Mouse (Mus musculus): ENCODE measurements around the gene Vps37b.

Gene Vps37b

GRCm38 (mm10) chr5:124000824-124001223, 31.2 kb downstream of the Vps37b start:
- DNase-seq: peak; percentile 82 to 85

DNA sequence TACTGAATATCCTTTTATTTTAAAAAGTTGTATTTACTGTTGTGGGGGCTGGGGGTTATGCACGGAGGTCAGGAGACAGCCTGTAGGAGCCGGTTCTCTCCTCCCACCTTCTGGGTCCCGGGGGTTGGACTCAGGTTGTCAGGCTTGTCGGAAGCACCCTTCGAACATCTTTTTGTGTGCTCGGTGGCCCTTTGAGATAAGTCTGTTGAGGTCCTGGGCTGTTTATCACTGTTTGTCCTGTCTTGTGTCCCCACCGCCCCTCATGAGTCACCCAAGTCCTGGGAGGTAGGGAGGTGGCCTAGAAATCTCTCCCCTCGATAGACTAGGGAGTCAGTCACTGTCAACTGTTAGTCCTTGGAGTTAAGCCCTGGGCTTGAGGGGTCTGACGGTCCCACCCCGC, 33.7 kb downstream of the Vps37b start:
- no peak for DNase-seq

DNA sequence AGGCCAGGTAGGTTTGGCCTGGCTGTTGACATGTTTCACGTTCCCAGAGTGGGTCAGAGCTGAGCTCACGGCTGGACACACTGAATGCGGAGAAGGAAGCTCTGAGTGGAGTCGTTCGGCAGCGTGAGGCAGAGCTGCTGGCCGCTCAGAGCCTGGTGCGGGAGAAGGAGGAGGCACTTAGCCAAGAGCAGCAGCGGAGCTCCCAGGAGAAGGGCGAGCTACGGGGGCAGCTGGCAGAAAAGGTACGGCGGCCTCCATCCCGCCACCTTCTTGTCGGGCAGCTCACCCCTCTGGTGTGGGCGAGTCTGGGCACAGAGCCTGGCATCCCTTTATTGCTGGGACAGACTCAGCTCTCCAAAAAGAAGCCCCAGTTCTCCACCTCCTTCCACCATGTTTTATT, 34.3 kb downstream of the Vps37b start:
- DNase-seq: no peak

- DNase-seq: no peak
Measured at GRCm38 (mm10) chr5:123997211-123997751, 34.8 kb downstream of the Vps37b start.

- DNase-seq: no peak
Measured at GRCm38 (mm10) chr5:123996695-123997094, 35.4 kb downstream of the Vps37b start.

- no peak for DNase-seq
Measured at GRCm38 (mm10) chr5:123996194-123996593, 35.9 kb downstream of the Vps37b start.

DNA sequence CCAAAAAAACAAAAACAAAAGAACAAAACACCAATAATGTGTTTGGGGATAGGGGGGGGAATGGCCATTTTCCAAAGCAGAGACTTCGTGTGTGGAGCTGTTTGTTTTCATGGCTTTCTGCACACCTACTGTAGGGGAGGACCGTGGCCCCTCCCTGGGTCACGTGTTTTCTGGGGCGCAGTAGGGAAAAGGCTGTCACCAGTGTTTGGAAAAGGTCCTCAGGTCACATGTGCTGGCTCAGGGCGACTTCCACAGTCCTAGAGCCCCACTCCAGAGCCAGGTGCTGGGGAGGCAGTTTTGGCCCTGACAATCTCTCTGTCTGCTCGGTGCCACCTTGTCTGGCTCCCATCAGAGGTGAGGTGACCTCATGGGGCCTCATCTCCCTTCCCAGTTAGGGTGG, 36.7 kb downstream of the Vps37b start:
- DNase-seq: no peak

DNA sequence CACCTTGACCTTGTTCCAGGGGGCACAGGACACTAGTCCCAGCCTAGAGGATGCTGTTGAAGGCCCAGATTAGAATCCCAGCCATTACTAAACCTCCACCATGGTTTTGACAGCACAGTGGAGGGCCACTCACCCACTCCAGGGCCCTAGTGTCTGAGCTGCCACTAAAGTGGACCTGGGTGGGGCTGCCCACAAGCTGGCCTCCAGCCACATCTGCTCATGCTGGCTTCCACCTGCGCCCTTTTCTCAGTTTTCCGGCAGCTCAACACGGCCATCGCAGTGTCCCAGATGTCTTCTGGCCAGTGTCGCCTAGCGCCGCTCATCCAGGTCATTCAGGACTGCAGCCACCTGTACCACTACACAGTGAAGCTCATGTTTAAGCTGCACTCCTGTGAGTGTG, 37.6 kb downstream of the Vps37b start:
- peak; percentile 69 to 76 for DNase-seq

DNA sequence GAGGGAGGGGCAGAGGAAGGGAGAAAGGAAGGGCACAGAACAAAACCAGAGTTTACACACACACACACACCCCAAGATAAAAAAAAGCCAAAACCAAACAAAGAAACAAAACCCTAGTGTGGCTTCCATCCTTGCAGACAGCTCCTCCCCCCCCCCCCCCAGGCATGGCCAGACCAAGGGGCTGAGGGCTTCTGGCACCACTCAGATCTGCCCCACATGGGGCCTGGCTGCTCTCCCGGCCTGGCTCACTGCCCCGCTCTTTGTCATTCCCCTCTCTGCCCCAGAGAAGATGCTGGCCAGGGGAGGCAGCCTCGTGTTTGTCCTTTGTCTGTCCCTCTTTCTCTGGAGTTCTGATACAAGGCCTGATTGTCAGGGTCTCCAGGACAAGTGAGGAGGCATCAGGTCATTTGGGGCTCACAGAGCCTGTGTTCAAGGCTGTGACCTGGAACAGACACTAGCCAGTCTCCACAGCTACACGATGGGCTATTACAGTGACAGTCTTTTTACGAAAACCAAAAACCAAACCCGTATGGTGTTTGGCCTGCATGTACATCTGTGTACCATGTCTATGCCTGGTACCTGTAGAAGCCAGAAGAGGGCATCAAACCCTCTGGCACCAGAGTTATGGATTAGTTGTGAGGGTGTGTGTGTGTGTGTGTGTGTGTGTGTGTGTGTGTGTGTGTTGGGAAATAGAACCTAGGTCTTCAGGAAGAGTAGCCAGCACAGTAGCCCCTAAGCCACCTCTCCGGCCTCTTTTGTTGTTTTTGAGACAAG, 38.6 kb downstream of the Vps37b start:
- no peak for DNase-seq

DNA sequence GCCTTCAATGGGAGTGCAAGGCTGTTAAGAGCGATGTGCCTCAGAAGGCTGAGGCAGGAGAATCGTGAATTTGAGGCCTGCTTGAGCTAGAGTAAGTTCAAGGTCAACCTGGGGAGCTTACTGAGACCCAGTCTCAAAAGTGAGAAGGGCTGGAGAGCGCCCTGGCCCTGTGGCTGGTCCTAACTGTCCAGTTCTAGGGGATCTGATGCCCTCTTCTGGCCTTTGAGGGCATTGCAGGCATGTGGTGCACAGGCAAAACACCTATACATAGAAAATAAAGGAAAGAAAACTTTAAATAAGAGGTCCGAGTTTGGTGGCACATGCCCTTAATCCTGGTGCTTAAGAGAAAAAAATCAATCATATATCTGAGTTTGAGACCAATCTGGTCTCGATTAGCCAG, 39.3 kb downstream of the Vps37b start:
- peak; percentile 84 to 89 for DNase-seq

- DNase-seq: peak; percentile 81 to 85
Measured at GRCm38 (mm10) chr5:123992193-123992637, 39.9 kb downstream of the Vps37b start.

DNA sequence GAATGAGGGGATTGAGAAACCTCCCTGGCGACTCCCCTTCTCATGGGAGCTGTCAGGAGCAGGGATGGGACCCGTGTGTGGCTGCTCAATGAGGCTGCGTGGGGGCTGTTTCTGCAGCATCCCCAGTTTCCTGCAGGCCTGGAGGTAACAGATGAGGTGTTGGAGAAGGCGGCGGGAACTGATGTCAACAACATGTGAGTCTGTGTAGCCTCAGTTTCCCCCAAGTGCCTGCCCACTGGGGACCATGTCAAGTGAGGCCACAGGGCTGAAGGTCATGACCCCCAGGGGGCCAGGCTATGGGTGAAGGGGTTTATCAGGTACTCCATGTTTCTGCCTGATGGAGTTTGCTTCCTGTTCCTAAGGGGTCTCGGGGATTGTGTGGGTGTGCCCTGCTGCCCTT, 40.7 kb downstream of the Vps37b start:
- no peak for DNase-seq

- peak; percentile 85 for DNase-seq
Measured at GRCm38 (mm10) chr5:123989941-123990885, 41.9 kb downstream of the Vps37b start.

DNA sequence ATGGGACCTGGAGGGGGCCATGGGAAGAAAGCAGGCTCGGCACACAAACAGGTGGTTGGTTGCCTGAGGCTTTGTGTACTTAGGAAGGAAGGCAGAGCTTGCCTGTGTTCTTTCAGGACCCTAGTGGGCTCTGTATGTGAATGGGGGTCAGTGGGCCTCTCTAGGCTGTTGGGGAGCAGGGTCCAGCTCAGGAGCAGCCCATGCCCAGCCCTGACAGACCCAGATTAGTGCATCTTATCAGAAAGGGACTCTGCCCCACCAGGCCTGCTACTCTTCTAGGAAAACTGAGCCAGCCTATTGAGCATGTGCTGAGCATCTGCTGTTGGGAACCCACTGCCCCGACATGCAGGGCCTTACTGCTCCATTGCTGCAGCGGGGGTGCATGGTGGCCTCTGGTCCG, 44.6 kb downstream of the Vps37b start:
- no peak for DNase-seq

GRCm38 (mm10) chr5:123986925-123987324, 45.1 kb downstream of the Vps37b start:
- peak; percentile 49 to 73 for DNase-seq

DNA sequence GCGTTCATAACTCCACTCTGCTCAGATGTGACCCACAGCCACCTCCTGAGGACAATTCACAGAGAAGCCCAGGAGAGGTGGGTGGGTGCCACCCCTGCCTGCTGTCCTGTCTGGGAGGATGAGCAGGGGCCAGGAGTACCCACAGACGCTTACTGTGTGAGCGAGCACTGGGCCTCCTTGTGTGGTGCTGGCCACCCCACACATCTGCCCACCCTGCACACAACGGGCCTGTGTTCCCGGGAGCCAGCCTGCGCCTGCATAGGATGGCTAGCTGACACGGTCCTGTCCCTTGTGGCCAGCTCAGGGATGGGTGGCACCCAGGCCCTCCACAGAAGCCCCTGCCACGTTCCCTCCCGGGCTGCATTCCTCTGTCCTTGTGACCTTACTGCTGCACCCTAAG, 46.6 kb downstream of the Vps37b start:
- DNase-seq: no peak

GRCm38 (mm10) chr5:123982838-123983237, 49.2 kb downstream of the Vps37b start:
- no peak for DNase-seq

- DNase-seq: peak; percentile 54 to 71
Measured at GRCm38 (mm10) chr5:123981250-123981554, 50.9 kb downstream of the Vps37b start.

DNA sequence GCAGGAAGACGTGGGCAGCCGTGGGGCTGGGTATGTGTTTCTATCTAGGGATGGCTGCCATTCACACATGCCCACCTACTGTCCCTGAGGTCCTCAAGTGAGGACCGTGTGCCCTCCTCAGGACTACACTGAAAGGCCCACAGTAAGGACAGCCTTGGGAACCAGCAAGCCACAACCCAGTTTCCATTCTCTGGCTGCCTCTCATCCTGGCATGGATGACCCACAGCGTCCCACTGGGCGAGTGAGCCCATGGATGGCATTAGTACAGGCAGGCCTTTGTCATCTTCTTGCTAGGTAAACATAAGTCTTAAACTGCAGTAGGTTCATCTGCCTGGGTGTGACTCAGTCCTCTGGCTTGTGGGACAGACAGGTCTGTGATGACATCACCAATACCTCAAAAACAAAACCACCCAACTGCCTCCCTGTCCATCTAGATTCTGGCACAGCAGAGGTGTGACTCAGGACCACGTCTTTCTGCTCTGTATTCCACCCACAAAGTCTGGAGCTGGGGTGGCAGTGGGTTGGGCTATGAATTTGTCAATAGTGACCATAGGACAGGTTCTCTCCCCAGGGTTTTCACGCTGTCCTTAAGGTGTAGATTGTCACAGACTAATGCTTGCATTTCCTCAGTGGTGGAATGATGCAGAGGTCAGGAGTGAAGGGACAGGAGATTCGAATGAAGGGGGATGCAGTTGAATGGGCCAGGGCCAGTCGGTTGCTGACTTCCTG, 51.4 kb downstream of the Vps37b start:
- no peak for DNase-seq

DNA sequence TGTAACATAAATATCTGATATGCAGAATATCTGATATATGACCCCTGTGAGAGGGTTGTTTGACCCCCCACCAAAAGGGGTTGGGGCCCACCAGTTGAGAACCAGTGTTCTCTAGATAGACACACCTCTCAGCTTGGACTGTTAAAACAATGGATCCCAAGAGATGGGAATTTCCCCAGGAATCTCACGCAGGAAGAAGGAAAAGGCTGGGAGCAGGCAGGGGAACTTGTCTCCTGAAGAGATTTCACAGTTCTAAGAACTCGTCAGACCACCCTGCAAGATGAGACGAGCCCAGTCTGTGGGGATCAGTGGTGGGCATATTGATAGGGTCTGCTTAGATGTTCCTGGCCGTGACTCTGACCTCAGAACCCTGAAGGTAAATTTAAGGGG, 52.1 kb downstream of the Vps37b start:
- DNase-seq: no peak

DNA sequence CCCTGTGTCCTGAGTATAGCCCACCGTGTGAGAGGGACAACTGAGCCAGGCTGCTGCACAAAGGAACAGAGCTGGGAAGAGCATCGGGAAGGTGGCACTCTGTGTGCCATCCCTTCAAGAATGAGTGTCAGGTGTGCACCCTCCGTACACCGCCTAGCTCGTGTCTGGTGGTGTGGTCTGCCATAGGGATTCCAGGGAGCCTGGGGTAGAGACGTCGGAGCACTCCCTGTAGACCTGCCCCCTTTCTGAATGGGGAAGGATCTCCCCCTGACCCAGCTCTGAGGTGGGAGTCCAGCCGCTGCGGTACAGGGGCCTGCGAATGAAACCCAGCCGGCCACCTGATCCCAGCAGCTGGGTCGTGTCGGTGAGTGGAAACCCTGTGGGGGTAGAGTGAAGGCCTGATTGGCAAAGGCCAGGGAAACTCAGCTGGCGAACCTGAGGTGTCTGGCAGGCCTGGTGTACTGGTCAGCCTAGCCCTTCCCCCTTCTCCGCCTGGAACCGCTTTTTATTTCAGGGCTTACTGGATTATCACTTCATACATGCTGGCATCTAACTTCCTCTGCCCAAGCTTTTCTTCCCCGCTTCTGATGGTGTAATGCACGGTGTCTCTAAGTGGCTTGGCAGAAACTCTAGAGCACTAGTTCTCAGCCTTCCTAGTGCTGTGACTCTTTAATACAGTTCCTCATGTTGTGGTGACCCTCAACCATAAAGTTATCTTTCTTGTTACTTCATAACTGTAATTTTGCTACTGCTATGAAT, 52.7 kb downstream of the Vps37b start:
- DNase-seq: no peak

DNA sequence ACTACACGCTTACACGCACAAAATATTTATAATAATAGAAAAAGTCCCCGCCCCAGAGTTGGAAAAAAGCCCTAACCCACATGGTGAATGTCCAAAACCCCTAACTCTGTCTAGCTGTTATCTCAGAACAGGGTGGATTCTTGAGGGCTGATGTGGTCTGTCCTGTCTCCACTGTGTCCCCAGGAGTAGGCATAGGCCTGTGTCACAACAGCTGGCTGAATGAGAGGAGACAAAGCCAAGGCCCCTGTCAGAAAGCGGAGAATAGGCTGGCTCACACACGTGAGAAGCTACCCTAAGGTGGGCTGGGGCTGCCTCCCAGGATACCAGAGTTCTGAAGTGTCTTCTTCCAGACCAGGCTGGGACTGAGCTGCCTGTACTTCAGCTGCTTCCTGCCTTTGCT, 53.9 kb downstream of the Vps37b start:
- no peak for DNase-seq
